Mouse (Mus musculus) adrenal gland, adult 18-20 months (tissue): Measurements from ENCODE around the gene Slc43a2. TPM values are rescaled to one million over a fixed set of nuclear protein-coding genes. Genes with fewer than 3 reads are reported as not detected.

Experiments
- DNase-seq, 2 experiments: peaks; one replicate each; pipeline ENCODE4 v3.0.0; 2021 to 2022; ENCODE audit warnings: low spot score in 2 of 2
- total RNA-seq, 2 experiments: library from RNA; stranded (reverse); gene quantifications; 1 replicate in 1 of 2; 2 replicates in 1 of 2; pipeline ENCODE4 v1.2.3; 2021

Slc43a2 gene
- total RNA-seq, 2 experiments from 2014 or later: 22.8 to 29.1 TPM

GRCm38 (mm10) chr11:75571126-75571990 lies 39.9 kb downstream of the Slc43a2 start:
- peak in 1 of 2 experiments; percentile 33 for DNase-seq

GRCm38 (mm10) chr11:75572301-75572791 lies 40.9 kb downstream of the Slc43a2 start:
- DNase-seq: peak in 1 of 2 experiments; percentile 22

- peak; percentile 90 to 94 for DNase-seq
Observed at GRCm38 (mm10) chr11:75572854-75573650, 41.6 kb downstream of the Slc43a2 start.

- DNase-seq: no peak
Observed at GRCm38 (mm10) chr11:75574378-75575123, 43.1 kb downstream of the Slc43a2 start.

GRCm38 (mm10) chr11:75575560-75576123 lies 44.1 kb downstream of the Slc43a2 start:
- DNase-seq: no peak

- DNase-seq: no peak
Observed at GRCm38 (mm10) chr11:75578609-75579008, 47.1 kb downstream of the Slc43a2 start.

GRCm38 (mm10) chr11:75581495-75582149 lies 50.1 kb downstream of the Slc43a2 start:
- DNase-seq: no peak

GRCm38 (mm10) chr11:75583521-75583920 lies 52.0 kb downstream of the Slc43a2 start:
- DNase-seq: no peak

- DNase-seq: no peak
Observed at GRCm38 (mm10) chr11:75585061-75585460, 53.6 kb downstream of the Slc43a2 start.

- no peak for DNase-seq
Observed at GRCm38 (mm10) chr11:75585978-75586377, 54.5 kb downstream of the Slc43a2 start.

- DNase-seq: no peak
Observed at GRCm38 (mm10) chr11:75586963-75587362, 55.5 kb downstream of the Slc43a2 start.

GRCm38 (mm10) chr11:75587493-75588284 lies 56.2 kb downstream of the Slc43a2 start, which contains the start of gene Pitpna:
TSS of gene Pitpna (plus strand) at chr11:75588097.
- DNase-seq: peak; percentile 97 to 98

GRCm38 (mm10) chr11:75588285-75588941 lies 56.9 kb downstream of the Slc43a2 start:
- no peak for DNase-seq

- no peak for DNase-seq
Observed at GRCm38 (mm10) chr11:75592612-75593011, 61.1 kb downstream of the Slc43a2 start.

- DNase-seq: no peak
Observed at GRCm38 (mm10) chr11:75594431-75594830, 62.9 kb downstream of the Slc43a2 start.

- no peak for DNase-seq
Observed at GRCm38 (mm10) chr11:75595404-75595803, 63.9 kb downstream of the Slc43a2 start.

- DNase-seq: no peak
Observed at GRCm38 (mm10) chr11:75595816-75596215, 64.3 kb downstream of the Slc43a2 start.

GRCm38 (mm10) chr11:75596726-75597255 lies 65.3 kb downstream of the Slc43a2 start:
- no peak for DNase-seq
